Mouse (Mus musculus): Measurements from ENCODE around the gene Zfp704. TPM values are rescaled to one million over a fixed set of nuclear protein-coding genes. Genes with fewer than 3 reads are reported as not detected.

The Zfp704 gene
- total and polyA plus RNA-seq, 3 experiments, result under 0.01 TPM; not detected in 2

GRCm38 (mm10) chr3:9591416-9592110 lies 18.3 kb downstream of the Zfp704 start:
- TF ChIP-seq TBP (IDR thresholded peaks at IDR 0.05; ENCODE audit: low read depth, low read length) (no peak), MXI1 (IDR thresholded peaks at IDR 0.05; ENCODE audit: low read depth, low read length) (no peak), ZC3H11A (IDR thresholded peaks at IDR 0.05; ENCODE audit: low read depth, low read length) (no peak), BHLHE40 (IDR thresholded peaks at IDR 0.05; ENCODE audit: borderline replicate concordance, low read depth, low read length) (no peak), UBTF (IDR thresholded peaks at IDR 0.05; ENCODE audit: borderline replicate concordance, insufficient read depth, low read depth, low read length) (no peak), RAD21 (IDR thresholded peaks at IDR 0.05; ENCODE audit: low read depth, low read length) (no peak), POLR2A (IDR thresholded peaks at IDR 0.05; ENCODE audit: control insufficient read depth in 1 of 2, insufficient read depth in 1 of 2, low read depth in 1 of 2, low read length in 2 of 2, poor library complexity in 1 of 2) (no peak), ZNF384 (IDR thresholded peaks at IDR 0.05; ENCODE audit: low read depth, low read length) (no peak), MYC (IDR thresholded peaks at IDR 0.05; ENCODE audit: low read depth, low read length) (no peak), HCFC1 (IDR thresholded peaks at IDR 0.05; ENCODE audit: low read depth, low read length) (no peak), NRF1 (IDR thresholded peaks at IDR 0.05; ENCODE audit: insufficient read depth, low read depth, low read length, poor library complexity, severe bottlenecking) (no peak), SIN3A (IDR thresholded peaks at IDR 0.05; ENCODE audit: low read length) (no peak), E2F4 (IDR thresholded peaks at IDR 0.05; ENCODE audit: borderline replicate concordance, low read depth, low read length) (no peak), CHD1 (IDR thresholded peaks at IDR 0.05; ENCODE audit: low read depth, low read length) (no peak), ZKSCAN1 (IDR thresholded peaks at IDR 0.05; ENCODE audit: low read depth, low read length) (no peak), POLR2AphosphoS5 (IDR thresholded peaks at IDR 0.05; ENCODE audit: borderline replicate concordance, low read depth, low read length) (no peak), MEF2A (IDR thresholded peaks at IDR 0.05; ENCODE audit: extremely low read depth, insufficient replicate concordance, low read depth, low read length, poor library complexity, severe bottlenecking) (no peak), RCOR1 (IDR thresholded peaks at IDR 0.05; ENCODE audit: low read depth, low read length) (no peak)
- Histone ChIP-seq H3K79me2 (ENCODE audit: control insufficient read depth, insufficient read depth, low read length, poor library complexity) (no peaks in the 10 kb centered on the region), H3K4me1 (ENCODE audit: control insufficient read depth in 1 of 2, insufficient read depth in 2 of 2, low read length in 2 of 2) (no peaks in the 10 kb centered on the region), H3K36me3 (ENCODE audit: control insufficient read depth in 1 of 2, insufficient read depth in 2 of 2, low read length in 2 of 2) (no peaks in the 10 kb centered on the region), H3K9me3 (replicated peaks; ENCODE audit: insufficient read depth, low read length) (no peaks in the 10 kb centered on the region), H3K4me3 (ENCODE audit: control insufficient read depth in 1 of 2, insufficient read depth in 1 of 2, low read depth in 2 of 2, low read length in 2 of 2) (no peak overlapping the region), H3K9ac (ENCODE audit: control insufficient read depth, low read depth, low read length, poor library complexity, severe bottlenecking) (no peak overlapping the region), H3K27ac (ENCODE audit: control insufficient read depth, low read depth, low read length) (no peak overlapping the region), H3K27me3 (ENCODE audit: control insufficient read depth in 1 of 2, insufficient read depth in 2 of 2, low read length in 2 of 2) (no peaks in the 10 kb centered on the region)
- DNase-seq (ENCODE audit: low read depth, low spot score), result no peak

- DNase-seq (ENCODE audit: low read depth, low spot score), result no peak
- Histone ChIP-seq H3K4me1 (ENCODE audit: control insufficient read depth in 1 of 2, insufficient read depth in 2 of 2, low read length in 2 of 2) (no peaks in the 10 kb centered on the region), H3K4me3 (ENCODE audit: control insufficient read depth in 1 of 2, insufficient read depth in 1 of 2, low read depth in 2 of 2, low read length in 2 of 2) (no peak overlapping the region), H3K27ac (ENCODE audit: control insufficient read depth, low read depth, low read length) (no peak overlapping the region), H3K79me2 (ENCODE audit: control insufficient read depth, insufficient read depth, low read length, poor library complexity) (no peaks in the 10 kb centered on the region), H3K9ac (ENCODE audit: control insufficient read depth, low read depth, low read length, poor library complexity, severe bottlenecking) (no peak overlapping the region), H3K36me3 (ENCODE audit: control insufficient read depth in 1 of 2, insufficient read depth in 2 of 2, low read length in 2 of 2) (no peaks in the 10 kb centered on the region), H3K27me3 (ENCODE audit: control insufficient read depth in 1 of 2, insufficient read depth in 2 of 2, low read length in 2 of 2) (no peaks in the 10 kb centered on the region), H3K9me3 (replicated peaks; ENCODE audit: insufficient read depth, low read length) (no peaks in the 10 kb centered on the region)
- TF ChIP-seq MEF2A (IDR thresholded peaks at IDR 0.05; ENCODE audit: extremely low read depth, insufficient replicate concordance, low read depth, low read length, poor library complexity, severe bottlenecking) (no peak), NELFE (IDR thresholded peaks at IDR 0.05; ENCODE audit: low read depth, low read length) (no peak), HCFC1 (IDR thresholded peaks at IDR 0.05; ENCODE audit: low read depth, low read length) (no peak), TBP (IDR thresholded peaks at IDR 0.05; ENCODE audit: low read depth, low read length) (no peak)
These were observed 21.2 kb downstream of the Zfp704 start for GRCm38 (mm10) chr3:9588635-9589034.

All from MEL (cell line).